Mouse (Mus musculus) MEL (cell line): ENCODE data around the gene Hsf4. TPM values are rescaled to one million over a fixed set of nuclear protein-coding genes. Genes with fewer than 3 reads are reported as not detected.

Experiments
- DNase-seq: peaks from one replicate; pipeline ENCODE4 v3.0.0; 2011; ENCODE audit warnings: low read depth, low spot score
- H3K27ac ChIP-seq: 2 replicates; pipeline ENCODE4 v1.5.1; 2012; ENCODE audit warnings: low read depth, mild to moderate bottlenecking, control low read depth, low read length, moderate library complexity; ENCODE audit not compliant: control insufficient read depth
- H3K27me3 ChIP-seq, 2 experiments: fragments of 150-350 bp in 1 of 2; sonication (generic) in 1 of 2; 2 replicates each; pipeline ENCODE4 v1.6.1; 2012; ENCODE audit warnings: low read length in 2 of 2, mild to moderate bottlenecking in 2 of 2, improper control_type of control experiment in 1 of 2, moderate library complexity in 1 of 2; ENCODE audit not compliant: insufficient read depth in 2 of 2, control insufficient read depth in 1 of 2
- H3K36me3 ChIP-seq, 2 experiments: 2 replicates each; pipeline ENCODE4 v1.6.1; 2012 to 2014; ENCODE audit warnings: low read length in 2 of 2, improper control_type of control experiment in 1 of 2, inconsistent platforms in 1 of 2, mild to moderate bottlenecking in 1 of 2; ENCODE audit not compliant: insufficient read depth in 2 of 2, control insufficient read depth in 1 of 2
- H3K4me1 ChIP-seq, 2 experiments: fragments of 150-350 bp in 1 of 2; sonication (generic) in 1 of 2; 2 replicates each; pipeline ENCODE4 v1.6.1; 2012; ENCODE audit warnings: low read length in 2 of 2, improper control_type of control experiment in 1 of 2, mild to moderate bottlenecking in 1 of 2; ENCODE audit not compliant: insufficient read depth in 2 of 2, control insufficient read depth in 1 of 2
- H3K4me3 ChIP-seq, 2 experiments: fragments of 150-350 bp in 1 of 2; sonication (generic) in 1 of 2; 2 replicates each; pipeline ENCODE4 v1.5.1; 2012; ENCODE audit warnings: low read depth in 2 of 2, low read length in 2 of 2, mild to moderate bottlenecking in 2 of 2, moderate library complexity in 2 of 2, control low read depth in 1 of 2, improper control_type of control experiment in 1 of 2; ENCODE audit not compliant: control insufficient read depth in 1 of 2, insufficient read depth in 1 of 2
- H3K79me2 ChIP-seq: 2 replicates; pipeline ENCODE4 v1.6.1; 2012; ENCODE audit warnings: mild to moderate bottlenecking, low read length, moderate library complexity; ENCODE audit not compliant: control insufficient read depth, poor library complexity, insufficient read depth
- H3K9ac ChIP-seq: 2 replicates; pipeline ENCODE4 v1.6.1; 2012; ENCODE audit warnings: low read depth, mild to moderate bottlenecking, control low read depth, low read length, moderate library complexity; ENCODE audit not compliant: control insufficient read depth, poor library complexity, severe bottlenecking
- H3K9me3 ChIP-seq: fragments of 150-350 bp; sonication (generic); replicated peaks from 2 replicates; pipeline ENCODE4 v1.6.1; 2012; ENCODE audit warnings: mild to moderate bottlenecking, low read length, improper control_type of control experiment, moderate library complexity; ENCODE audit not compliant: insufficient read depth
- BHLHE40 ChIP-seq: IDR thresholded peaks from 2 replicates; pipeline ENCODE4 v1.6.1; 2012; ENCODE audit warnings: low read depth, mild to moderate bottlenecking, inconsistent platforms, low read length, improper control_type of control experiment, borderline replicate concordance
- CHD1 ChIP-seq: IDR thresholded peaks from 2 replicates; pipeline ENCODE4 v1.6.1; 2012; ENCODE audit warnings: low read depth, mild to moderate bottlenecking, inconsistent platforms, low read length, improper control_type of control experiment
- CHD2 ChIP-seq: IDR thresholded peaks from 2 replicates; pipeline ENCODE4 v1.6.1; 2011; ENCODE audit warnings: low read length, improper control_type of control experiment
- CTCF ChIP-seq, 3 experiments: IDR thresholded peaks in 2 of 3; conservative IDR thresholded peaks in 1 of 3; 2 replicates each; pipeline ENCODE4 v1.5.1; 2011 to 2012; ENCODE audit warnings: low read length in 3 of 3, low read depth in 2 of 3, mild to moderate bottlenecking in 2 of 3, improper control_type of control experiment in 1 of 3, inconsistent platforms in 1 of 3, mixed read lengths in 1 of 3, moderate library complexity in 1 of 3; ENCODE audit not compliant: control insufficient read depth in 1 of 3, insufficient read depth in 1 of 3, poor library complexity in 1 of 3, severe bottlenecking in 1 of 3
- ELF1 ChIP-seq: IDR thresholded peaks from 2 replicates; pipeline ENCODE4 v1.6.1; 2014; ENCODE audit warnings: low read depth, mild to moderate bottlenecking, inconsistent platforms, low read length, improper control_type of control experiment, moderate library complexity
- GATA1 ChIP-seq: IDR thresholded peaks from 2 replicates; pipeline ENCODE4 v1.6.1; 2011; ENCODE audit warnings: low read depth, low read length, improper control_type of control experiment
- HCFC1 ChIP-seq: IDR thresholded peaks from 2 replicates; pipeline ENCODE4 v1.6.1; 2012; ENCODE audit warnings: low read depth, mild to moderate bottlenecking, inconsistent platforms, low read length, improper control_type of control experiment, moderate library complexity
- JUND ChIP-seq: IDR thresholded peaks from 2 replicates; pipeline ENCODE4 v1.6.1; 2011; ENCODE audit warnings: low read depth, mild to moderate bottlenecking, improper control_type of control experiment, low read length
- KAT2A ChIP-seq: conservative IDR thresholded peaks from 2 replicates; pipeline ENCODE4 v1.6.1; 2012; ENCODE audit warnings: low read depth, low read length, improper control_type of control experiment, inconsistent platforms
- MAFK ChIP-seq: IDR thresholded peaks from 2 replicates; pipeline ENCODE4 v1.6.1; 2011; ENCODE audit warnings: low read depth, mild to moderate bottlenecking, low read length, improper control_type of control experiment, borderline replicate concordance
- MAX ChIP-seq: IDR thresholded peaks from 2 replicates; pipeline ENCODE4 v1.6.1; 2011; ENCODE audit warnings: low read length, improper control_type of control experiment
- MAZ ChIP-seq: IDR thresholded peaks from 2 replicates; pipeline ENCODE4 v1.6.1; 2012; ENCODE audit warnings: low read depth, mild to moderate bottlenecking, inconsistent platforms, low read length, improper control_type of control experiment
- MXI1 ChIP-seq: IDR thresholded peaks from 2 replicates; pipeline ENCODE4 v1.6.1; 2011; ENCODE audit warnings: mild to moderate bottlenecking, low read depth, low read length, improper control_type of control experiment
- POLR2A ChIP-seq, 2 experiments: IDR thresholded peaks; 2 replicates each; pipeline ENCODE4 v1.6.1; 2011 to 2012; ENCODE audit warnings: low read length in 2 of 2, mild to moderate bottlenecking in 2 of 2, control low read depth in 1 of 2, improper control_type of control experiment in 1 of 2, low read depth in 1 of 2, moderate library complexity in 1 of 2; ENCODE audit not compliant: control insufficient read depth in 1 of 2, insufficient read depth in 1 of 2, poor library complexity in 1 of 2
- RCOR1 ChIP-seq: IDR thresholded peaks from 2 replicates; pipeline ENCODE4 v1.6.1; 2012; ENCODE audit warnings: low read depth, mild to moderate bottlenecking, inconsistent platforms, low read length, improper control_type of control experiment
- SMC3 ChIP-seq: IDR thresholded peaks from 2 replicates; pipeline ENCODE4 v1.6.1; 2011; ENCODE audit warnings: low read depth, low read length, improper control_type of control experiment
- TBP ChIP-seq: IDR thresholded peaks from 2 replicates; pipeline ENCODE4 v1.8.0; 2011; ENCODE audit warnings: low read depth, low read length, improper control_type of control experiment
- TCF12 ChIP-seq: IDR thresholded peaks from 2 replicates; pipeline ENCODE4 v1.6.1; 2014; ENCODE audit warnings: low read depth, mild to moderate bottlenecking, inconsistent platforms, low read length, improper control_type of control experiment, moderate library complexity
- USF1 ChIP-seq: IDR thresholded peaks from 2 replicates; pipeline ENCODE4 v1.6.1; 2014; ENCODE audit warnings: low read depth, mild to moderate bottlenecking, inconsistent platforms, low read length, improper control_type of control experiment, moderate library complexity
- USF2 ChIP-seq, 2 experiments: IDR thresholded peaks; 2 replicates each; pipeline ENCODE4 v1.6.1; 2011 to 2012; ENCODE audit warnings: improper control_type of control experiment in 2 of 2, low read length in 2 of 2, borderline replicate concordance in 1 of 2, inconsistent platforms in 1 of 2, low read depth in 1 of 2, mild to moderate bottlenecking in 1 of 2; ENCODE audit not compliant: insufficient read depth in 1 of 2
- ZC3H11A ChIP-seq: IDR thresholded peaks from 2 replicates; pipeline ENCODE4 v1.6.1; 2012; ENCODE audit warnings: low read depth, mild to moderate bottlenecking, inconsistent platforms, low read length, improper control_type of control experiment
- ZKSCAN1 ChIP-seq: IDR thresholded peaks from 2 replicates; pipeline ENCODE4 v1.6.1; 2012; ENCODE audit warnings: low read depth, mild to moderate bottlenecking, inconsistent platforms, low read length, improper control_type of control experiment, moderate library complexity
- polyA plus RNA-seq, 2 experiments: library from polyadenylated mRNA; stranded (reverse) in 1 of 2; unstranded in 1 of 2; fragments of >175 nt in 1 of 2; fragments of >200 nt in 1 of 2; gene quantifications; 2 replicates each; pipeline versions ENCODE4 v1.2.1 to v1.2.4; 2012; ENCODE audit warnings: low replicate concordance in 2 of 2, low read depth in 1 of 2; ENCODE audit not compliant: insufficient read length in 2 of 2, insufficient read depth in 1 of 2, missing spikeins in 1 of 2
- total RNA-seq: library from RNA; depleted of rRNA; stranded (reverse); fragments of 300-350 nt; gene quantifications from 2 replicates; pipeline ENCODE4 v1.2.3, GENCODE M21; 2012

Hsf4 gene
- total and polyA plus RNA-seq, 3 experiments = 1.7 to 7.1 TPM; not detected in 1

DNA sequence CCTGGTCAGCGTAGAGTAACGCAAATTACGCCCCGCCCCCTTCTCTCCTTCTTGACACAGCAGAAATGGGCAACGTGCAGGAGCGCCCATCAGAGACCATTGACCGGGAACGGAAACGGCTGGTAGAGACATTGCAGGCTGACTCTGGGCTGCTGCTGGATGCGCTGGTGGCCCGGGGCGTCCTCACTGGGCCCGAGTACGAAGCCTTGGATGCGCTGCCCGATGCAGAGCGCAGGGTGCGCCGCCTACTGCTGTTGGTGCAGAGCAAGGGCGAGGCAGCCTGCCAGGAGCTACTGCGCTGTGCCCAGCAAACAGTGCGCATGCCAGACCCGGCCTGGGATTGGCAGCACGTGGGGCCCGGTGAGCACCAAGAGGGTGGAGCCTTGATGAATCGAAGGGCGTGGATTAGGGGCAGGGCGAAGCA, 9.3 kb downstream of the Hsf4 start (continued):
- TF ChIP-seq MAFK (no peak), GATA1 (no peak), USF1 (peak; percentile 89), CHD2 (no peak), MXI1 (peak; percentile 94), POLR2A (IDR thresholded peaks at IDR 0.05; ENCODE audit: control insufficient read depth in 1 of 2, insufficient read depth in 1 of 2, low read depth in 1 of 2, low read length in 2 of 2, poor library complexity in 1 of 2) (peak in 1 of 2 experiments; percentile 72; a peak in 2 of 4 replicates), HCFC1 (peak; percentile 39; the same call in 1 of the 2 replicates), RCOR1 (no peak), TCF12 (no peak), CTCF (IDR thresholded peaks at IDR 0.05 in 2 of 3, conservative IDR thresholded peaks at IDR 0.05 in 1 of 3; ENCODE audit: control insufficient read depth in 1 of 3, insufficient read depth in 1 of 3, low read depth in 2 of 3, low read length in 3 of 3, poor library complexity in 1 of 3, severe bottlenecking in 1 of 3) (peak in 2 of 3 experiments; percentile 34 to 37; a peak in 4 of 6 replicates)
- TF ChIP-seq, all 39 proteins: peak for 14

- Histone ChIP-seq H3K4me1 (peaks cover 12 to 38% of the 10 kb centered on the region in 2 experiments), H3K4me3 (no peak overlapping the region), H3K9ac (no peak overlapping the region), H3K36me3 (peaks cover 0 to 27% of the 10 kb centered on the region in 2 experiments; a peak in 2 of 4 replicates), H3K27me3 (no peaks in the 10 kb centered on the region), H3K79me2 (no peaks in the 10 kb centered on the region), H3K27ac (no peak overlapping the region), H3K9me3 (no peaks in the 10 kb centered on the region)
- no peak for DNase-seq
- no peak for TF ChIP-seq ZKSCAN1
- no peak for TF ChIP-seq CTCF (IDR thresholded peaks at IDR 0.05 in 2 of 3, conservative IDR thresholded peaks at IDR 0.05 in 1 of 3; ENCODE audit: control insufficient read depth in 1 of 3, insufficient read depth in 1 of 3, low read depth in 2 of 3, low read length in 3 of 3, poor library complexity in 1 of 3, severe bottlenecking in 1 of 3)
- TF ChIP-seq TBP = no peak
- TF ChIP-seq CHD1 = no peak
- TF ChIP-seq SMC3 = no peak
- no peak for TF ChIP-seq ZC3H11A
- no peak for TF ChIP-seq CHD2
- no peak for TF ChIP-seq ELF1
- TF ChIP-seq JUND = no peak
- no peak for TF ChIP-seq USF2 (IDR thresholded peaks at IDR 0.05; ENCODE audit: borderline replicate concordance in 1 of 2, insufficient read depth in 1 of 2, low read depth in 1 of 2, low read length in 2 of 2)
- TF ChIP-seq GATA1 = no peak
- no peak for TF ChIP-seq USF1
- no peak for TF ChIP-seq MAX
- TF ChIP-seq MAZ = no peak
- TF ChIP-seq KAT2A = no peak
- no peak for TF ChIP-seq MAFK
- TF ChIP-seq BHLHE40 = no peak
Observed at GRCm38 (mm10) chr8:105280567-105280966, 11.0 kb downstream of the Hsf4 start.
